Mouse (Mus musculus) liver, postnatal 0 days (tissue): Measurements from ENCODE around the gene Adck2. TPM values are rescaled to one million over a fixed set of nuclear protein-coding genes. Genes with fewer than 3 reads are reported as not detected.
A peak's percentile ranks its signal among the peaks of the same experiment; 100 is the strongest.

ENCODE experiments used
- ATAC-seq: fragments of 200-750 bp; cut with Nextera tagmentation; 2 replicates; pipeline ENCODE4 v1.8.0; 2017; ENCODE audit warnings: mild to moderate bottlenecking, moderate library complexity
- DNase-seq: peaks from one replicate; pipeline ENCODE4 v3.0.0-alpha.2; 2016
- H3K27ac ChIP-seq: fragments of 300-500 bp; sonication (generic); 2 replicates; pipeline ENCODE4 v1.5.1; 2014; ENCODE audit warnings: antibody characterized with exemption, moderate library complexity, mild to moderate bottlenecking, low read depth
- H3K27me3 ChIP-seq: fragments of 300-500 bp; sonication (generic); 2 replicates; pipeline ENCODE4 v1.6.1; 2014; ENCODE audit warnings: low read length, control low read depth, mixed read lengths; ENCODE audit not compliant: insufficient read depth
- H3K36me3 ChIP-seq: fragments of 300-500 bp; sonication (generic); replicated peaks from 2 replicates; pipeline ENCODE4 v1.6.1; 2014; ENCODE audit warnings: mild to moderate bottlenecking, control low read depth, low read length, moderate library complexity, mixed read lengths; ENCODE audit not compliant: insufficient read depth
- H3K4me1 ChIP-seq: fragments of 300-500 bp; sonication (generic); 2 replicates; pipeline ENCODE4 v1.6.1; 2014; ENCODE audit warnings: antibody characterized with exemption, mild to moderate bottlenecking, control low read depth; ENCODE audit not compliant: insufficient read depth
- H3K4me2 ChIP-seq: fragments of 300-500 bp; sonication (generic); 2 replicates; pipeline ENCODE4 v1.6.1; 2014; ENCODE audit warnings: low read depth, mild to moderate bottlenecking, low read length, moderate library complexity, mixed read lengths
- H3K4me3 ChIP-seq: fragments of 300-500 bp; sonication (generic); 2 replicates; pipeline ENCODE4 v1.5.1; 2014; ENCODE audit warnings: low read depth, low read length
- H3K9ac ChIP-seq: fragments of 300-500 bp; sonication (generic); replicated peaks from 2 replicates; pipeline ENCODE4 v1.6.1; 2014; ENCODE audit warnings: mild to moderate bottlenecking, moderate library complexity
- H3K9me3 ChIP-seq: fragments of 300-500 bp; sonication (generic); 2 replicates; pipeline ENCODE4 v1.6.1; 2016; ENCODE audit warnings: mild to moderate bottlenecking, control low read depth, low read length, mixed read lengths
- CTCF ChIP-seq: sonication (generic); IDR thresholded peaks from 2 replicates; pipeline ENCODE4 v1.5.1; 2016; ENCODE audit warnings: antibody characterized with exemption, low read depth
- EP300 ChIP-seq: IDR thresholded peaks from 2 replicates; pipeline ENCODE4 v1.6.1; 2016; ENCODE audit warnings: antibody characterized with exemption, low read depth, mild to moderate bottlenecking
- WGBS: fragments of 180-500 bp; shearing (Covaris S2); extraction: QIAGEN DNeasy Blood & Tissue Kit; methylation state at CpG from one replicate; pipeline ENCODE4 v1.1.7; 2014; ENCODE audit not compliant: insufficient replicate concordance; 5-methylcytosine and 5-hydroxymethylcytosine counted together
- polyA plus RNA-seq: library from polyadenylated mRNA; unstranded; fragments of >200 nt; fragmentation: Nextera tagmentation; extraction: Ambion mirVana; gene quantifications from 2 replicates; pipeline ENCODE4 v1.2.1, GENCODE M21; 2015

Adck2 gene
- polyA plus RNA-seq, 1 experiment from 2014 or later = 17.1 TPM

- Histone ChIP-seq H3K36me3 (no peaks in the 10 kb centered on the region), H3K27me3 (no peaks in the 10 kb centered on the region), H3K27ac (no peak overlapping the region; the same call in 1 of the 2 replicates), H3K9me3 (no peaks in the 10 kb centered on the region), H3K4me2 (no peak overlapping the region), H3K9ac (no peak overlapping the region), H3K4me1 (peaks cover 5% of the 10 kb centered on the region; the same call in 1 of the 2 replicates), H3K4me3 (no peak overlapping the region)
- no peak for DNase-seq
- no peak for ATAC-seq
- TF ChIP-seq CTCF = no peak
- TF ChIP-seq EP300 = no peak
- WGBS = 62% methylated on average over 15 of the region's 15 CpGs
Measured at GRCm38 (mm10) chr6:39543769-39544420, 29.8 kb upstream of the Adck2 start.

- Histone ChIP-seq H3K9me3 (no peaks in the 10 kb centered on the region), H3K4me1 (no peaks in the 10 kb centered on the region), H3K4me2 (no peak overlapping the region), H3K27me3 (no peaks in the 10 kb centered on the region), H3K36me3 (no peaks in the 10 kb centered on the region), H3K27ac (no peak overlapping the region), H3K4me3 (no peak overlapping the region), H3K9ac (no peak overlapping the region)
- WGBS = 88% methylated on average over 7 of the region's 7 CpGs
- no peak for TF ChIP-seq CTCF
- TF ChIP-seq EP300 = no peak
- DNase-seq (no peak), ATAC-seq (no peak)
Measured at GRCm38 (mm10) chr6:39545474-39545873, 28.2 kb upstream of the Adck2 start.

DNA sequence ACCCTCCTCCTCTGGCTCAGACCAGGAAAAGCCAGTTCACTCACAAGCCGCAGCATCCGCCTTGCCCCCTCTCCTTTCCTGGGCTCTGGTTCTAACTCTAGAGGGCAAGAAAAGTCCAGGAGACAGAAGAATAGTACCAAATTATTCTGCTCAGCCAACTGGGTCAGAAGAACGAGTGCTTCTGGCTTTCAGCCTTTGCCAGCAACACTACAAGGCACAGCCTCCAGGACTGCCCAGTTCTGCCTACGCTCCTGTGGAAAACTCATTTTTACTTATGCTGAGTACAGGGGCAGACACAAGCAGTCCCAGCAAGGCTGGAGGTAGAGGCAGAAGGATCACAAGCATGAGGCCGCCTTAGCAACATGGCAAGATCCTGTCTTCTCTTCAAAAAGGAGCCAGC, 25.6 kb upstream of the Adck2 start:
- Histone ChIP-seq H3K4me2 (no peak overlapping the region), H3K36me3 (no peaks in the 10 kb centered on the region), H3K4me1 (no peaks in the 10 kb centered on the region), H3K9me3 (no peaks in the 10 kb centered on the region), H3K4me3 (no peak overlapping the region), H3K27ac (no peak overlapping the region), H3K27me3 (no peaks in the 10 kb centered on the region), H3K9ac (no peak overlapping the region)
- 65% methylated on average over 5 of the region's 5 CpGs for WGBS
- no peak for DNase-seq
- ATAC-seq = no peak
- TF ChIP-seq EP300 (no peak), CTCF (no peak)

DNA sequence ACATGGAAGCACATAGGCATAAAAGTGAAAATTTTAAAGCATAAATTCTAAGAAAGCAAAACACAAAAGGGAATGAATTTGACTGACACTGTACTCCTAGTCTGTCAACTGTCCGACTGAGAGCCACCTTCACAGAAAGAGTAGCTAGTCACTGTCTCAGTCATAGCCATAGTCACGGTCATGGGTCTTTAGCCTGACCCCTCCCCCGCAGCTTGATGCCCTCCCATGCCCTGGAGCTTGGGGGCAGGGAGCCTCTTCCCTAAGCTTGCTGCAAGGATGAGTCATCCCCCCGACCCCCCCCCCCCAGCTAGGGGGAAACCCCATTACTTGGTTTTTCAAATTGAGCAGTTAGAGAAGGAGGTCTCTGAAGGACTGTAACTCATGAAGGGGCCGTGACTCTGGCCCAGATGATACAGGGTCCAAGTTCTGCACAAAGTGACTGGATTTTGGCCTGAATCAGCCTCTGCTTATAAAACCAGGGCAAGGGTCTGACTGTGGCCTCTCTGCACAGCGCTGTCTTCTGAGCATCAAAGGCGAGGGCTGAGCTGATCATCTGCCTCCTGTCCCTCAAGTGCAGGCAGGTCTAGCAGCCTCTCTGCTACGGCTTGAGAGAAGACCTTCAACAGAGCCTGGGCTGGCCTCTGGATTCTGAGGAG, 21.6 kb upstream of the Adck2 start:
- no peak for DNase-seq
- no peak for ATAC-seq

GRCm38 (mm10) chr6:39554888-39555647, 18.6 kb upstream of the Adck2 start:
- Histone ChIP-seq H3K9me3 (no peaks in the 10 kb centered on the region), H3K27me3 (peaks cover 29% of the 10 kb centered on the region), H3K4me2 (no peak overlapping the region), H3K27ac (0 out of 2 replicates have a peak overlapping the region, but pooled peaks have one; percentile 55), H3K9ac (no peak overlapping the region), H3K4me3 (no peak overlapping the region), H3K4me1 (no peaks in the 10 kb centered on the region; the same call in 1 of the 2 replicates), H3K36me3 (no peaks in the 10 kb centered on the region)
- TF ChIP-seq CTCF (no peak), EP300 (no peak; the same call in 1 of the 2 replicates)
- WGBS = 65% methylated on average over 12 of the region's 12 CpGs
- DNase-seq (no peak), ATAC-seq (no peak)

More for the DNA sequence above, 21.6 kb upstream of the Adck2 start:
- WGBS = 50% methylated on average over 8 of the region's 8 CpGs
- H3K27ac ChIP-seq = no peak overlapping the region
- no peak overlapping the region for H3K9ac ChIP-seq
- H3K9me3 ChIP-seq = no peaks in the 10 kb centered on the region
- no peak for TF ChIP-seq EP300
- TF ChIP-seq CTCF = no peak
- no peaks in the 10 kb centered on the region for H3K4me1 ChIP-seq
- H3K27me3 ChIP-seq = peaks cover 18% of the 10 kb centered on the region
- no peak overlapping the region for H3K4me3 ChIP-seq
- H3K36me3 ChIP-seq = no peaks in the 10 kb centered on the region
- H3K4me2 ChIP-seq = no peak overlapping the region

- no peak for DNase-seq
- Histone ChIP-seq H3K4me3 (no peak overlapping the region), H3K4me1 (no peaks in the 10 kb centered on the region; the same call in 1 of the 2 replicates), H3K27me3 (peaks cover 29% of the 10 kb centered on the region), H3K9ac (no peak overlapping the region), H3K36me3 (no peaks in the 10 kb centered on the region), H3K9me3 (no peaks in the 10 kb centered on the region), H3K4me2 (no peak overlapping the region), H3K27ac (no peak overlapping the region)
- TF ChIP-seq CTCF (no peak), EP300 (no peak)
- 80% methylated on average over 2 of the region's 2 CpGs for WGBS
- ATAC-seq = no peak
Measured at GRCm38 (mm10) chr6:39555648-39555945, 18.1 kb upstream of the Adck2 start.
